Mouse (Mus musculus): Measurements from ENCODE around the gene Gm20696. TPM values are rescaled to one million over a fixed set of nuclear protein-coding genes. Genes with fewer than 3 reads are reported as not detected.

The Gm20696 gene
- 0.93 and 1.8 TPM in 2 replicates for polyA plus RNA-seq (2012; rRNA removed)

DNA sequence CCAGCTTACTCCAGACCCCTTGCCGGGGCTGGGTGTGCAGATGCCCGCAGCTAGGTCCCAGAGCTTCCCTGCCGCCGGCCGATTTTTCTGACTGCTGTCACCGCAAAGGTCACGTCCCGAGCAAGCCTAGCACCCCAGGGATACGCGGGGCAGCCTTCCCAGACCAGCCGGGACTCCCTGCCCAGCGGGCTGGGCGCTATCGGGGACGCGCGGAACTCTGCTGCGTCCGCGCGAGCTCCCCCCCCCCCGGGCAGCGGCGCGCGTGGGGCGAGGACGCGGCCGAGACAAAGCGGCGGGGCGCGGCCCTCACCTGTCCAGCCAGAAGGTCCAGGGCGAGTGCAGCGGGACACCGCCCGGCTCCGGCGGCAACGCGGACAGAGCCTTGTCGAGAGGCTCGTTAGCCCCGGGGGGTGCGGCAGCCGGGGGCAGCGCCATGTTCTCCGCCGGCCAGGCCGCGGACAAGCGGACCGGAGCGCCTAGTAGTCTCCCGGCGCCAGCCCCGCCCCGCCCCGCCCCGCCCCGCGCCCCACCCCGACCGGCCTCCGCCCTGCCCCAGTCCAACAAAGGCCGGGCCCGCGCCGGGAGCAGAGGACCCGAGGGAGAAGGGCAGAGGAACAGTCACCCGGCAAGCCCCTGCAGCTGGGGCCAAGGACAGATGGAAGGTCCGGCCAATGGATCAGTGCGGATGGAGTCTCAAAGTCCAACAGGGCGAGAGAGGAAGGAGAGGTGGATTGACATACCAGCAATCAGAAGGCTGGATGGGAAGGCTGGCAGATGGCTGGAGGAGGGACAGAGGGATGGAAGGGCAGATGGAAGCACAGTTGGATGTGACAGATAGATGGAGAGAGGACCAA, at the start of gene Gm20696, which contains the start of gene Eif4e3:
Gene Gm20696 (minus strand): TSS at position 480 of the 854 bp plus-strand sequence.
Gene Eif4e3 (minus strand): TSS at position 454 of the 854 bp plus-strand sequence.
- TF ChIP-seq CTCF (IDR thresholded peaks at IDR 0.05; ENCODE audit: borderline replicate concordance, extremely low read depth, insufficient read depth, insufficient read length) (no peak), POLR2A (IDR thresholded peaks at IDR 0.05; ENCODE audit: borderline replicate concordance, extremely low read depth, insufficient read depth, insufficient read length, poor library complexity, severe bottlenecking) (0 out of 2 replicates have a peak, but pooled peaks have one; percentile 43)
- DNase-seq (ENCODE audit: low read depth): peak; percentile 66

DNA sequence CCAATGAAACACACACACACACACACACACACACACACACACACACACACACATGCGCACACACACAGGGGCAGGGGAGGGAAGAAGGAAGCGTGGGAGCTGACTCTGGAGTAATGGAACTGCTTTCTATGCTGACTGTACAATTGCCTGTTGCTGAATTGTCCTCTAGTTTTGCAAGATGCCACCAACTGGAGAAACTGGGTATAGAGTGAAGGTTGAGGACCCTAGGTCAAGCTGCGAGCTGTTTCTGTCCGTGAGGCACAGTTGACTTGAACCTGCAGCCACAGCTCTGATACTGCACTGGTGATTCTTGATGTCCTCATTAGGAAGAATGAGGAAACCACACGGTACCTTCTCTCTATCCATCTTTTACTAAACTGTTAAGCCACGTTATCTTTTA, 49.3 kb upstream of the Gm20696 start:
- no peak for TF ChIP-seq CTCF (IDR thresholded peaks at IDR 0.05; ENCODE audit: borderline replicate concordance, extremely low read depth, insufficient read depth, insufficient read length)
- TF ChIP-seq POLR2A (IDR thresholded peaks at IDR 0.05; ENCODE audit: borderline replicate concordance, extremely low read depth, insufficient read depth, insufficient read length, poor library complexity, severe bottlenecking): no peak
- DNase-seq (ENCODE audit: low read depth): no peak

DNA sequence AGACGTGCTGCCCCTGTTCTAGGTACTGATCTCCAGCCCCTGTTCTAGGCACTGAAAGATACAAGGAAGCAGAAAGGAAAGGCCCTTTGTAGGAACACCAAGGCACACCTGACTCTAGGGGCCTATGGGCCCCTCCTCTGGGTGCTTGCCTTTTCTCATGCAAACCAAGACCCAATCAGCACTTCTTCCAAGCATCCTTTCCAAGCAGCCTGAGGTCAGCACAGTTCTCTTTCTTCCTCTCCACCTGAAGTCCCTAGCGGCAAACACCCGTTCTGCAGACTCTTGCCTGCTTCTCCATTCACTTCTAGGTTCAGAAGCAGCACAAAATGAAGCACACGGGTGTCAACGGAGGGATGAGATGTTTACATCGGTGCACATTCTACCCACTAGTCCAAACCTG, 48.6 kb upstream of the Gm20696 start:
- TF ChIP-seq POLR2A (IDR thresholded peaks at IDR 0.05; ENCODE audit: borderline replicate concordance, extremely low read depth, insufficient read depth, insufficient read length, poor library complexity, severe bottlenecking): no peak
- TF ChIP-seq CTCF (IDR thresholded peaks at IDR 0.05; ENCODE audit: borderline replicate concordance, extremely low read depth, insufficient read depth, insufficient read length): no peak
- DNase-seq (ENCODE audit: low read depth): no peak

DNA sequence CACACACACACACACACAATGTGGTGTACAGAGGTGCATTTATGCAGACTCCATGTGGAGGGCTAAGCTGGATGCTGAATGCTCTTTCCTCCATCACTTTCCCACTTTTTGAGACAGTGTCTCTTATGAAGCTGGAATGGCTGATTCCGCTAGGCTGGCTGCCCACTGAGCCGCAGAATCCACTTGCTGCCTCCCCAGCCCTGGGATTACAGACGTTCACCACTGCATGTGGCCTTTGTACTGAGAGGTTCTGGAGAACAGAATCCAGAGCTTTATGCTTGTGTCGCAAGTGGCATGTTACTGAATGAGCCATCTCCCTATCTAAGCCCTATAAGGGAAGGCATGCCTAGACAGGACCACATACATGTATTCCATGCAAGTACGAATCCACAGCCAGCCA, 46.7 kb upstream of the Gm20696 start:
- DNase-seq (ENCODE audit: low read depth): peak; percentile 19
- TF ChIP-seq POLR2A (IDR thresholded peaks at IDR 0.05; ENCODE audit: borderline replicate concordance, extremely low read depth, insufficient read depth, insufficient read length, poor library complexity, severe bottlenecking) (no peak), CTCF (IDR thresholded peaks at IDR 0.05; ENCODE audit: borderline replicate concordance, extremely low read depth, insufficient read depth, insufficient read length) (no peak)

DNA sequence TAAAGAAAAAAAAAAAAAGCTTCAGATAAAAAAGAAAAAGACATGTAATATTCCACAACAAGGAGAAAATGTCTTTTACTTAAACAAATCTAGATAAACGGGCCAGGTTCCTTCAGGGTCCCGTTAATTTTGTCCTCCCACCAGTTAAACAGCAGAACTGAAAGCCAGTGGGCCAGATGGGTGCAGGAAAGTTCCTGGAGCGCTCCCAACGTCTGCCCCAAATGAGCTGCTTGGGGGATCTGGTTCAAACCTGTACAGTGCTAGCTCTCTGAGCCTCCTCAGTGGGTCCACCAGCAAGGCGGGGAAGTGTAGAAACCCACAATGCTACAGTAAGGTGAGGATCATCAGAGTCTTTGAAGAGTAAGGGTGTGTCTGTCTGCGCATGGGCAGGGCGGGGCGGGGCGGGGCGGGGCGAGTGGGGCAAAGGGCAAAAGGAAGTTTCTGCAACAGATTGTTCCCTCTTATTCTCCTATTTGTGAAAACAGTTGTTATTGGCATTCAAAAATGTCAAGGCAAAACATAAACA, 45.0 kb upstream of the Gm20696 start:
- DNase-seq (ENCODE audit: low read depth): peak; percentile 42
- TF ChIP-seq CTCF (IDR thresholded peaks at IDR 0.05; ENCODE audit: borderline replicate concordance, extremely low read depth, insufficient read depth, insufficient read length) (no peak), POLR2A (IDR thresholded peaks at IDR 0.05; ENCODE audit: borderline replicate concordance, extremely low read depth, insufficient read depth, insufficient read length, poor library complexity, severe bottlenecking) (no peak)

DNA sequence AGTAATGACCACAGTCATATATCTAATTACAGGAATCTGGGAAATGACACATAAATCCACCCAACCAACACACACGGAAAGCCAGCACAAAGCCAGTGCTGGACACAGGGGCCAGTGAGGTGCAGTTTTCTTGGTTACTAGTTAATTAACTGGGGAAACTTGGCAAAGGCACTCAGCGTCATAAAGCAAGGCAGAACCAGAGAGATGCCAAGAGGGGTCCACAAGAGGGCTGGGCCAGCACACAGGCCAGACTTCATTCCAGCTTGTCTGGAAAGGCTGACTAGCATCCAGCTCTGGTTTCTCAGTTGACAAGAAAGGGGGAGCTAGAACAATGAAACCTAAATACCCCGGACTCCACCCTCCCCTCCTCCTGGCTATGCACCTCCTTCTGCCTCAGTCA, 33.9 kb upstream of the Gm20696 start:
- no peak for TF ChIP-seq CTCF (IDR thresholded peaks at IDR 0.05; ENCODE audit: borderline replicate concordance, extremely low read depth, insufficient read depth, insufficient read length)
- no peak for TF ChIP-seq POLR2A (IDR thresholded peaks at IDR 0.05; ENCODE audit: borderline replicate concordance, extremely low read depth, insufficient read depth, insufficient read length, poor library complexity, severe bottlenecking)
- peak; percentile 76 for DNase-seq (ENCODE audit: low read depth)

DNA sequence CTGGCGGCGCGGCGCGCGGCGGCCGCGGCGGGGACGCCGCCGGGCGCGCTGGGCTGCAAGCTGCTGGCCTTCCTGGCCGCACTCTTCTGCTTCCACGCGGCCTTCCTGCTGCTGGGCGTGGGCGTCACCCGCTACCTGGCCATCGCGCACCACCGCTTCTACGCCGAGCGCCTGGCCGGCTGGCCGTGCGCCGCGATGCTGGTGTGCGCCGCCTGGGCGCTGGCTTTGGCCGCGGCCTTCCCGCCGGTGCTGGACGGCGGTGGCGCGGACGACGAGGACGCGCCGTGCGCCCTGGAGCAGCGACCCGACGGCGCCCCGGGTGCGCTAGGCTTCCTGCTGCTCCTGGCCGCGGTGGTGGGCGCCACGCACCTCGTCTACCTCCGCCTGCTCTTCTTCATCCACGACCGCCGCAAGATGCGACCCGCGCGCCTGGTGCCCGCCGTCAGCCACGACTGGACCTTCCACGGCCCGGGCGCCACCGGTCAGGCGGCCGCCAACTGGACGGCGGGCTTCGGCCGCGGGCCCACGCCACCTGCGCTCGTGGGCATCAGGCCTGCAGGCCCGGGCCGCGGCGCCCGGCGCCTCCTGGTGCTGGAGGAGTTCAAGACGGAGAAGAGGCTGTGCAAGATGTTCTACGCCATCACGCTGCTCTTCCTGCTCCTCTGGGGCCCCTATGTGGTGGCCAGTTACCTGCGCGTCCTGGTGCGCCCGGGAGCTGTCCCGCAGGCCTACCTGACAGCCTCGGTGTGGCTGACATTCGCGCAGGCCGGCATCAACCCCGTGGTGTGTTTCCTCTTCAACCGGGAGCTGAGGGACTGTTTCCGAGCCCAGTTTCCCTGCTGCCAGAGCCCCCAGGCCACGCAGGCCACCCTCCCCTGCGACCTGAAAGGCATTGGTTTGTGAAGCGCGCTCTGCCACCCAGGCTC, 26.6 kb upstream of the Gm20696 start:
- TF ChIP-seq POLR2A (IDR thresholded peaks at IDR 0.05; ENCODE audit: borderline replicate concordance, extremely low read depth, insufficient read depth, insufficient read length, poor library complexity, severe bottlenecking) (no peak), CTCF (IDR thresholded peaks at IDR 0.05; ENCODE audit: borderline replicate concordance, extremely low read depth, insufficient read depth, insufficient read length) (no peak)
- peak; percentile 38 for DNase-seq (ENCODE audit: low read depth)

DNA sequence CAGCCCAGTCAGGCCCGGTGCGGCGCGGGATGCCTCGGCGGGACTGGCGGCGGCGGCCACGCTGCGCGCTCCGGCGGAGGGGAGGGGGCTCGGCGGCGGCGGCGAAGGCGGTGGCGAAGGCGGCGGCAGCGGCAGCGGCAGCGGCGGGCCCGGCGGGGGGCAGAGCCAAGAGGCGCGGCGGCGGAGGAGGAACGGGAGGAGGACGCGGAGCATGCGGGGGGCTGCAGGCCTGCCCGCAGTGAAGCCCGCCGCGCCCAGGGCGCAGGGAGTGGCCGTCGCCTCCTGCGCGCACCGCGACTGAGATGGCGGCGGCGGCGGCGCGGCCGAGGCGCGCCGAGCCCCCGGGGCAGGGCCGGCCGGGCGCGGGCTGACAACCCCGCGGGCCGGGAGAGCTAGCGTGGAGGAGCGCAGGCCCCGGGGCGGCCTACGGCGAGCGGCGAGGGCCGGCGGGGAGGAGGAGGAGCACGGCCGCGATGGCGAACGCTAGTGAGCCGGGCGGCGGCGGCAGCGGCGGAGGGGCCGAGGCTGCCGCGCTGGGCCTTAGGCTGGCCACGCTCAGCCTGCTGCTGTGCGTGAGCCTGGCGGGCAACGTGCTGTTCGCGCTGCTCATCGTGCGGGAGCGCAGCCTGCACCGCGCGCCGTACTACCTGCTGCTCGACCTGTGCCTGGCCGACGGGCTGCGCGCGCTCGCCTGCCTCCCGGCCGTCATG, 25.8 kb upstream of the Gm20696 start, which contains the start of gene Gpr27:
Gene Gpr27 (plus strand): TSS at position 474 of the 710 bp plus-strand sequence.
- TF ChIP-seq CTCF (IDR thresholded peaks at IDR 0.05; ENCODE audit: borderline replicate concordance, extremely low read depth, insufficient read depth, insufficient read length): no peak
- TF ChIP-seq POLR2A (IDR thresholded peaks at IDR 0.05; ENCODE audit: borderline replicate concordance, extremely low read depth, insufficient read depth, insufficient read length, poor library complexity, severe bottlenecking): 0 out of 2 replicates have a peak, but pooled peaks have one; percentile 29
- DNase-seq (ENCODE audit: low read depth): peak; percentile 74

DNA sequence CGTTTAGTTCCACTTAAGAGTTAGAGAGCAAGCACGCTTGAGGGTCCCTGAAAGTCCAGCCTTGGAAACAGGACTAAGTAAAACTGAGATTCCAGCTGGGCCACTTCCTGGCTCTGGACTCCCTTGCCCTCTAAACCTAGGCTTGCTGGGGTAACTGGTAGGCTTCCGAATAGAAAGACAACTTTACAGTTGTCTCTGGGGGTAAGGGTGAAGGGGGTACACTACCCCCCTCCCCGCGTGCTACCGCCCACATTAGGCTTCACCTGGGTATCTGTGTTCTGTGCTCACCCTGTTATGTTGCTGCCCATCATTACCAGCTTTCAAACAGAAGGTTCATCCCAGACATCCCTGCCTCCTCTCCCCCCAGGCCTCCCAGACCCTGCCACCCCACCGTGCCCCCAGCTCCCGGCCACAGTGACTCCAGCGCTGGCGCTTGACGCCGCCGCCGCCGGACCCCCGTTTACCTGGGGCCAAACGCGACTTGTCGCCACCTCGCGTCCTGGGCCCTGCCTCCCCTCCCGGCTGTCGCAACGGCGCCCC, 25.1 kb upstream of the Gm20696 start:
- no peak for DNase-seq (ENCODE audit: low read depth)
- TF ChIP-seq CTCF (IDR thresholded peaks at IDR 0.05; ENCODE audit: borderline replicate concordance, extremely low read depth, insufficient read depth, insufficient read length): no peak
- no peak for TF ChIP-seq POLR2A (IDR thresholded peaks at IDR 0.05; ENCODE audit: borderline replicate concordance, extremely low read depth, insufficient read depth, insufficient read length, poor library complexity, severe bottlenecking)

DNA sequence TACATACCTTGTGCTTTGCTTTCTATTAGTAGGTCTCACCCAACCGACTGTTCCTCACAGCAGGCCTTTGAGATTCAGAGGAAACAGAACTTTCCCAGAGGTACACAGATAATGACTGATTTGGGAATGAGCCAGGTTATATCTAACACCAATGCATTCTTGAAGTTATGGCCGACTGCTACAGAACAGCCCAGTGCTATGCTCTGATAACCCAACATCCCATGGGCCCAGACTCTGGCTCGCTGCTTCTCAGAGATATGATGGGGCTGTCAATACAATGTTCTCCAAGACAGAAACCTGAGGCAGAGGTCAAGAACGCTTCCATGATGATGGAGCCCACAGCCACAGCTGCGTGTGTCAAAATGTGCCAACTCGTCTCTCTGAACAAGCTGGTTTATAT, 21.9 kb upstream of the Gm20696 start:
- TF ChIP-seq POLR2A (IDR thresholded peaks at IDR 0.05; ENCODE audit: borderline replicate concordance, extremely low read depth, insufficient read depth, insufficient read length, poor library complexity, severe bottlenecking) (no peak), CTCF (IDR thresholded peaks at IDR 0.05; ENCODE audit: borderline replicate concordance, extremely low read depth, insufficient read depth, insufficient read length) (no peak)
- no peak for DNase-seq (ENCODE audit: low read depth)

All from brain, embryonic 14.5 days (tissue).